Mouse (Mus musculus) stomach, embryonic 14.5 days (tissue): ENCODE results near the gene Ppox. TPM values are rescaled to one million over a fixed set of nuclear protein-coding genes. Genes with fewer than 3 reads are reported as not detected.
"Not testable (repeated sequence)": the region's sequence is repeated elsewhere in the genome, so short reads cannot be mapped to it uniquely, and the experiment has no call there.

Experiments used
- ATAC-seq: fragments of 200-750 bp; cut with Nextera tagmentation; 2 replicates; pipeline ENCODE4 v1.8.0; 2017; ENCODE audit warnings: low read depth, moderate TSS enrichment; ENCODE audit not compliant: insufficient number of reproducible peaks, insufficient read depth, low FRiP score
- H3K27ac ChIP-seq: fragments of 300-500 bp; sonication (generic); 2 replicates; pipeline ENCODE4 v1.5.1; 2014; ENCODE audit warnings: mild to moderate bottlenecking, low read length, moderate library complexity, mixed read lengths
- H3K27me3 ChIP-seq: fragments of 300-500 bp; sonication (generic); 2 replicates; pipeline ENCODE4 v1.6.1; 2014; ENCODE audit warnings: low read length, control low read depth, mixed read lengths; ENCODE audit not compliant: control insufficient read depth, insufficient read depth
- H3K36me3 ChIP-seq: fragments of 300-500 bp; sonication (generic); 2 replicates; pipeline ENCODE4 v1.6.1; 2014; ENCODE audit warnings: mild to moderate bottlenecking, control low read depth, low read length, moderate library complexity, mixed read lengths; ENCODE audit not compliant: control insufficient read depth, insufficient read depth
- H3K4me1 ChIP-seq: fragments of 300-500 bp; sonication (generic); 2 replicates; pipeline ENCODE4 v1.6.1; 2014; ENCODE audit warnings: low read length, control low read depth, mixed read lengths; ENCODE audit not compliant: control insufficient read depth, insufficient read depth
- H3K4me2 ChIP-seq: fragments of 300-500 bp; sonication (generic); replicated peaks from 2 replicates; pipeline ENCODE4 v1.6.1; 2014; ENCODE audit warnings: low read depth, low read length, control low read depth
- H3K4me3 ChIP-seq: fragments of 300-500 bp; sonication (generic); 2 replicates; pipeline ENCODE4 v1.5.1; 2014; ENCODE audit warnings: low read depth, low read length, control low read depth
- H3K9ac ChIP-seq: fragments of 300-500 bp; sonication (generic); replicated peaks from 2 replicates; pipeline ENCODE4 v1.6.1; 2014; ENCODE audit warnings: low read depth, mild to moderate bottlenecking, control low read depth, low read length, moderate library complexity, mixed read lengths
- H3K9me3 ChIP-seq: fragments of 300-500 bp; sonication (generic); 2 replicates; pipeline ENCODE4 v1.6.1; 2016; ENCODE audit warnings: low read depth, low read length, control low read depth; ENCODE audit not compliant: control insufficient read depth
- WGBS: fragments of 180-500 bp; shearing (Covaris S2); extraction: QIAGEN DNeasy Blood & Tissue Kit; methylation state at CpG from one replicate; pipeline ENCODE4 v1.1.7; 2014; 5-methylcytosine and 5-hydroxymethylcytosine counted together
- polyA plus RNA-seq: library from polyadenylated mRNA; unstranded; fragments of >200 nt; fragmentation: Nextera tagmentation; extraction: Ambion mirVana; gene quantifications from 2 replicates; pipeline ENCODE4 v1.2.1, GENCODE M21; 2014

Gene Ppox
- polyA plus RNA-seq, 1 experiment from 2014 or later = 56.7 TPM

GRCm38 (mm10) chr1:171321415-171321814 lies 40.4 kb upstream of the Ppox start:
- Histone ChIP-seq H3K27ac (no peak overlapping the region), H3K27me3 (no peaks in the 10 kb centered on the region)

GRCm38 (mm10) chr1:171320151-171320550 lies 39.2 kb upstream of the Ppox start:
- no peak for ATAC-seq
- H3K4me3 ChIP-seq = no peak overlapping the region

More at GRCm38 (mm10) chr1:171321415-171321814, 40.4 kb upstream of the Ppox start:
- H3K4me2 ChIP-seq = no peak overlapping the region
- H3K9ac ChIP-seq = no peak overlapping the region
- no peaks in the 10 kb centered on the region for H3K36me3 ChIP-seq
- no peaks in the 10 kb centered on the region for H3K4me1 ChIP-seq
- no peak overlapping the region for H3K4me3 ChIP-seq
- H3K9me3 ChIP-seq = no peaks in the 10 kb centered on the region
- ATAC-seq = no peak

GRCm38 (mm10) chr1:171319748-171320147 lies 38.8 kb upstream of the Ppox start:
- 17% methylated on average over 7 of the region's 7 CpGs for WGBS
- Histone ChIP-seq H3K9ac (no peak overlapping the region), H3K4me1 (no peaks in the 10 kb centered on the region), H3K27me3 (no peaks in the 10 kb centered on the region), H3K4me3 (no peak overlapping the region), H3K36me3 (no peaks in the 10 kb centered on the region), H3K9me3 (no peaks in the 10 kb centered on the region), H3K27ac (no peak overlapping the region), H3K4me2 (no peak overlapping the region)
- no peak for ATAC-seq

More at GRCm38 (mm10) chr1:171320151-171320550, 39.2 kb upstream of the Ppox start:
- Histone ChIP-seq H3K4me2 (no peak overlapping the region), H3K27me3 (no peaks in the 10 kb centered on the region), H3K27ac (no peak overlapping the region), H3K36me3 (no peaks in the 10 kb centered on the region), H3K9ac (no peak overlapping the region), H3K4me1 (no peaks in the 10 kb centered on the region), H3K9me3 (no peaks in the 10 kb centered on the region)
- 27% methylated on average over 5 of the region's 5 CpGs for WGBS

DNA sequence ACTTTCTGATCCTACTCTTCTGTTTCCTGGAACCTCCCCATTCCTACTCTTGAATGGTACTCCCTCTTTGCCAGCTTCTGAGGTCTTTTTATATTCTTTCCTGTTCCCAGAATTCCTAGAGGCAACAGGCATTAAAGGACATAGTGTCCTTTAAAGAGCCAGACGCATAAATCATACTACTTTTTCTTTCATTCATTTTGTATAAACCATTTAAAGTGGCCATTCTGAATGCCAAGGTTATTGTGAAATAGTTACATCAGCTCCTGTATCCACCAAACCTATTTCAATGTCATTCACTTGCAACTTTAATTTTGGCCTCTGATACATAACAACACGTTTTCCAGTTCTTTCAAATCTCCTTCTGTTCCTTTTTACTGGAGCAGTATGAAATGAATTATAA lies 28.3 kb upstream of the Ppox start:
- no peaks in the 10 kb centered on the region for H3K27me3 ChIP-seq
- H3K4me2 ChIP-seq = no peak overlapping the region
- no peak overlapping the region for H3K27ac ChIP-seq
- H3K4me3 ChIP-seq = no peak overlapping the region
- WGBS = 69% methylated on average over 2 of the region's 2 CpGs
- no peaks in the 10 kb centered on the region for H3K4me1 ChIP-seq
- H3K9ac ChIP-seq = no peak overlapping the region
- no peak for ATAC-seq
- no peaks in the 10 kb centered on the region for H3K9me3 ChIP-seq
- H3K36me3 ChIP-seq = no peaks in the 10 kb centered on the region

DNA sequence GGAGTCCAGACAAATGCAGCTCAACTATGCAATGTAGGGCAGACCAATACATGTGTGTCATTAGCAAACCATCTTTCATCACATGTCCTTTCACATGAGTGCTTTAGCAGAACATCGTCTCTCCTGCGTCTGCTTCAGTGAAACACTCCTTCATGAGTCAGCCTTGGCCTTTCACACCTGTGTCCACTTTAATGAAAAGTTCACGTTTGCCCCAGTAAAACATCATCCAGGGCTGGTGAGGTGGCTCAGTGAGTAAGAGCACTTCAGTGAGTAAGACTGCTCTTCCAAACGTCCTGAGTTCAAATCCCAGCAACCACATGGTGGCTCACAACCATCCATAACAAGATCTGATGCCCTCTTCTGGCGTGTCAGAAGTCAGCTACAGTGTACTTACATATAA lies 25.2 kb upstream of the Ppox start:
- WGBS = 72% methylated on average over 5 of the region's 5 CpGs
- H3K27me3 ChIP-seq, H3K9me3 ChIP-seq, ATAC-seq, H3K27ac ChIP-seq, H3K4me3 ChIP-seq, H3K9ac ChIP-seq, H3K4me1 ChIP-seq, H3K36me3 ChIP-seq, H3K4me2 ChIP-seq: not testable (repeated sequence)

GRCm38 (mm10) chr1:171298226-171298625 lies 17.2 kb upstream of the Ppox start:
- no peak for ATAC-seq
- Histone ChIP-seq H3K4me1 (peaks cover 6% of the 10 kb centered on the region; the same call in 1 of the 2 replicates), H3K4me2 (no peak overlapping the region), H3K4me3 (no peak overlapping the region), H3K9me3 (no peaks in the 10 kb centered on the region), H3K27ac (no peak overlapping the region), H3K9ac (no peak overlapping the region), H3K36me3 (no peaks in the 10 kb centered on the region), H3K27me3 (no peaks in the 10 kb centered on the region)
- 53% methylated on average over 3 of the region's 3 CpGs for WGBS

- 13% methylated on average over 3 of the region's 3 CpGs for WGBS
- Histone ChIP-seq H3K4me1 (peaks cover 7% of the 10 kb centered on the region; the same call in 1 of the 2 replicates), H3K9me3 (no peaks in the 10 kb centered on the region), H3K4me2 (peak overlapping the region; percentile 38), H3K4me3 (peak overlapping the region; percentile 63), H3K27me3 (no peaks in the 10 kb centered on the region), H3K36me3 (peaks cover 1% of the 10 kb centered on the region; the same call in 1 of the 2 replicates), H3K27ac (peak overlapping the region; percentile 95), H3K9ac (0 out of 2 replicates have a peak overlapping the region, but pooled peaks have one; percentile 68)
- no peak for ATAC-seq
These were observed 14.0 kb upstream of the Ppox start for GRCm38 (mm10) chr1:171295063-171295402.

DNA sequence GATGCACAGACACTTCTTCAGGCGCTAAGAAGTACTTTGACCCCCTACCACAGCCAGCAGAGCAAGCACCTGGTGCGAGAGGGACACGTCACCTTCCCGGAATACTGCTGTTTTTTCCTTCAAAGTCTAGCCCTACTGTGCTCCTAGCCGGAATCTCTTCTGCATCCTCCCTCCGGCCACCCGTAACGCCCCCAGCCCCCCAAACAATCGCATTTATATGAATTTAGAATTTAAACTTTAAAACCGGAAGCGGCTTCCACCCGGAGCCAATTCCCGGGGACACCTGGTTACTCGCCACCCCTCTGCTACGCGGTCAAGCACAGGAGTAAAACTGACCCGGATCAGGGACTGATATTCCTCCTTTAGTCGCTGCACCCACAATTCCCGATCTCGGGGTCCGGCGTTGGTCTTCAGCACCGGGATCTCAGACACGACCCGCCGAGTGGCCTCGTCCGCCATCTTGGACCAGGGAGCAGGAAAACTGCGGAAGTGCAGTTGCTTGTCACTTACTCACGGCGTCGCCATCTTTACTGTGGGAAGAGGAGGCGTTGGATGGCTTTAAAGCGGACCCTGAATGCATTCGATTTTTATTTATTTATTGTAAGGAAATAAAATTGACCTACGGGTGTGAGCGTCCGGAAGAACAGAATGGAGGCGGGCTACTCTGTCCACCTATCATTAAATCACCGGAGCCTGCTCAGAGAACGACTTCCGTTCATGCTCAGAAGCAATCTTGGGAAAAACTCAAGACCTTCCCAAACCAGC lies 13.5 kb upstream of the Ppox start, which contains the start of gene Ufc1:
TSS of gene Ufc1 (minus strand) at position 727 of the 765 bp plus-strand sequence.
- WGBS = under 1% methylated on average over 42 of the region's 42 CpGs
- no peaks in the 10 kb centered on the region for H3K27me3 ChIP-seq
- peak within 1 kb of the TSS; percentile 82 for H3K4me2 ChIP-seq
- ATAC-seq = peak; percentile 86
- peaks cover 6% of the 10 kb centered on the region for H3K36me3 ChIP-seq
- peak within 1 kb of the TSS; percentile 63 for H3K4me3 ChIP-seq
- peak within 1 kb of the TSS; percentile 68 for H3K9ac ChIP-seq
- H3K4me1 ChIP-seq = peaks cover 7% of the 10 kb centered on the region; the same call in 1 of the 2 replicates
- no peaks in the 10 kb centered on the region for H3K9me3 ChIP-seq
- peak within 1 kb of the TSS; percentile 95 for H3K27ac ChIP-seq
